Mouse (Mus musculus) spleen, adult 2 months (tissue): ENCODE data around the gene Polr2b. TPM values are rescaled to one million over a fixed set of nuclear protein-coding genes. Genes with fewer than 3 reads are reported as not detected.

Experiments
- DNase-seq, 2 experiments: peaks; one replicate each; pipeline versions ENCODE4 v3.0.0 to v3.0.0-alpha.2; 2012 to 2021; ENCODE audit warnings: low spot score in 2 of 2, low read depth in 1 of 2
- H3K27ac ChIP-seq: fragments of 200-500 bp; 2 replicates; pipeline ENCODE4 v1.5.1; 2012; ENCODE audit warnings: low read length, inconsistent platforms; ENCODE audit not compliant: insufficient read depth
- H3K27me3 ChIP-seq: fragments of 200-500 bp; 2 replicates; pipeline ENCODE4 v1.6.1; 2012; ENCODE audit warnings: mild to moderate bottlenecking, moderate library complexity, low read length, inconsistent platforms; ENCODE audit not compliant: control insufficient read depth, insufficient read depth
- H3K36me3 ChIP-seq: fragments of 200-500 bp; 2 replicates; pipeline ENCODE4 v1.6.1; 2012; ENCODE audit warnings: mild to moderate bottlenecking, low read length, inconsistent platforms; ENCODE audit not compliant: control insufficient read depth, insufficient read depth
- H3K4me1 ChIP-seq: fragments of 200-500 bp; 2 replicates; pipeline ENCODE4 v1.6.1; 2011; ENCODE audit warnings: inconsistent platforms; ENCODE audit not compliant: control insufficient read depth, insufficient read depth, insufficient read length
- H3K4me3 ChIP-seq: fragments of 200-500 bp; 2 replicates; pipeline ENCODE4 v1.5.1; 2011; ENCODE audit warnings: mild to moderate bottlenecking, inconsistent platforms; ENCODE audit not compliant: insufficient read depth, insufficient read length; ENCODE audit errors: extremely low read depth
- CTCF ChIP-seq: fragments of 200-500 bp; IDR thresholded peaks from 2 replicates; pipeline ENCODE4 v1.5.1; 2011; ENCODE audit warnings: mild to moderate bottlenecking, inconsistent platforms; ENCODE audit not compliant: insufficient read depth, insufficient read length, insufficient replicate concordance; ENCODE audit errors: extremely low read depth
- POLR2A ChIP-seq: fragments of 200-500 bp; IDR thresholded peaks from 2 replicates; pipeline ENCODE4 v1.6.1; 2011; ENCODE audit warnings: low read depth, low read length, inconsistent platforms
- WGBS: fragments of 180-500 bp; shearing (Covaris S2); methylation state at CpG from one replicate; pipeline ENCODE4 v1.1.7; 2018; 5-methylcytosine and 5-hydroxymethylcytosine counted together
- polyA plus RNA-seq: library from polyadenylated mRNA; depleted of rRNA; stranded (reverse); fragments of >200 nt; gene quantifications from 2 replicates; pipeline ENCODE4 v1.2.3, GENCODE M21; 2012

Polr2b gene
- polyA plus RNA-seq, 1 experiment: 16.8 TPM

GRCm38 (mm10) chr5:77292803-77293522 lies 17.0 kb upstream of the Polr2b start:
- Histone ChIP-seq H3K4me3 (no peak overlapping the region), H3K27me3 (no peaks in the 10 kb centered on the region), H3K4me1 (peaks cover 17% of the 10 kb centered on the region), H3K27ac (peak overlapping the region; percentile 38; the same call in 1 of the 2 replicates), H3K36me3 (peaks cover 6% of the 10 kb centered on the region)
- 71% methylated on average over 7 of the region's 7 CpGs for WGBS
- DNase-seq: no peak
- TF ChIP-seq CTCF (no peak), POLR2A (no peak)

- H3K4me1 ChIP-seq: no peaks in the 10 kb centered on the region
- WGBS: 78% methylated on average over 2 of the region's 2 CpGs
- TF ChIP-seq CTCF: no peak
- no peak for TF ChIP-seq POLR2A
- H3K27ac ChIP-seq: no peak overlapping the region
- H3K36me3 ChIP-seq: peaks cover 15% of the 10 kb centered on the region
- no peak for DNase-seq
- no peaks in the 10 kb centered on the region for H3K27me3 ChIP-seq
- H3K4me3 ChIP-seq: no peak overlapping the region
Observed at GRCm38 (mm10) chr5:77299486-77299885, 10.5 kb upstream of the Polr2b start.

DNA sequence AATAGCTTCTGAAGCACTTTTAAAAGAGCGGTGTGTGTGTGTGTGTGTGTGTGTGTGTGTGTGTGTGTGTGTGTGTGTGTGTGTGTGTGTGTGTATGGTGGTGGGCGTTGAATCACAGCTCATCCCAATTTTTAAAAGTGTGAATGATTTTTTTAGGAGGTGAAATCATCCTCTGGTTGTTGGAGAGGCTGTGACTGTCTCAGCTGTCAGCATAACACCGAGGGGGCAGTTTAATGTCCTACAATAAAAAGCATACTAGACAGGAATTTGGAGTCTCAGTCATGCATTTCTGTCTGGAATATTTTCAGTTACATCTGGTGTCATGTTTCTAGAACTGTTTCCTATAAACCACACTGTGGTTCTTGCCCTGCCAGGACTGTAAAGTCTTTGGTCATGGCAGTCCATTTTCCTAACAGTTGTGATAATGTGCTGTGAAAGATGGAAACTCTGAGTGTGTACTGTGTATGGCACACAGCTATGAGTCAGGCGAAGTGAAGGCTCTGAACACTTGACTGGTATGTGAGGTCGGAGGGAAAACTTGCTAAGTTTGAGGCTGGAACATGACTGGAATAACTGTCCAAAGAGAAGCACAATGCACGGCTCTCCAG lies 8.5 kb upstream of the Polr2b start:
- no peak for DNase-seq
- no peaks in the 10 kb centered on the region for H3K27me3 ChIP-seq
- no peak overlapping the region for H3K27ac ChIP-seq
- no peak for TF ChIP-seq CTCF
- TF ChIP-seq POLR2A: no peak
- 98% methylated on average over 6 of the region's 6 CpGs for WGBS
- H3K36me3 ChIP-seq: peaks cover 21% of the 10 kb centered on the region
- no peak overlapping the region for H3K4me3 ChIP-seq
- no peaks in the 10 kb centered on the region for H3K4me1 ChIP-seq

GRCm38 (mm10) chr5:77307821-77308553 lies 2.0 kb upstream of the Polr2b start:
- DNase-seq: no peak
- WGBS: 83% methylated on average over 5 of the region's 5 CpGs
- no peak overlapping the region for H3K4me3 ChIP-seq

GRCm38 (mm10) chr5:77309051-77309906 lies 668 bp upstream of the Polr2b start:
- Histone ChIP-seq H3K4me3 (peak overlapping the region; percentile 94), H3K27ac (peak overlapping the region; percentile 79; the same call in 1 of the 2 replicates), H3K27me3 (no peaks in the 10 kb centered on the region), H3K36me3 (peaks cover 18% of the 10 kb centered on the region), H3K4me1 (peaks cover 14% of the 10 kb centered on the region; the same call in 1 of the 2 replicates)
- TF ChIP-seq POLR2A (no peak), CTCF (no peak)
- DNase-seq: no peak
- WGBS: under 1% methylated on average over 76 of the region's 76 CpGs

More at GRCm38 (mm10) chr5:77307821-77308553, 2.0 kb upstream of the Polr2b start:
- Histone ChIP-seq H3K4me1 (peaks cover 14% of the 10 kb centered on the region; the same call in 1 of the 2 replicates), H3K36me3 (peaks cover 17% of the 10 kb centered on the region), H3K27me3 (no peaks in the 10 kb centered on the region), H3K27ac (no peak overlapping the region)
- TF ChIP-seq POLR2A (no peak), CTCF (no peak)

GRCm38 (mm10) chr5:77314206-77314605 lies 4.3 kb downstream of the Polr2b start:
- no peaks in the 10 kb centered on the region for H3K27me3 ChIP-seq
- no peak for DNase-seq
- H3K4me1 ChIP-seq: peaks cover 2% of the 10 kb centered on the region; the same call in 1 of the 2 replicates
- no peak overlapping the region for H3K4me3 ChIP-seq
- no peak overlapping the region for H3K27ac ChIP-seq
- H3K36me3 ChIP-seq: peaks cover 15% of the 10 kb centered on the region
- TF ChIP-seq CTCF (no peak), POLR2A (no peak)
- WGBS: over 99% methylated on average over 4 of the region's 4 CpGs
